11 mouse cellular contexts compared by ENCODE assay signal in genomic region chr14:55053708-55054190, GRCm38 (mm10). TPM values are rescaled to one million over a fixed set of nuclear protein-coding genes. Genes with fewer than 3 reads are reported as not detected.
DNase-seq lines count a peak whose midpoint lies in the region; ATAC-seq lines count a peak whose summit lies in the region.
"Had no signal": no experiment of that assay in that cellular context is flagged by ENCODE, and none has a peak within 500 bp of the region (broad histone marks: within the 10 kb centered on the region; RNA-seq: fewer than 3 reads in every experiment).

No protein-coding gene starts in this region.

- peaks cover 67% of the 10 kb centered on the region for H3K4me1 ChIP-seq in neural tube, embryonic 13.5 days (replicated peaks)
- no peaks in the 10 kb centered on the region for H3K4me1 ChIP-seq in intestine, embryonic 15.5 days (replicated peaks)
- H3K4me1 ChIP-seq: embryonic facial prominence, embryonic 12.5 days; stomach, embryonic 15.5 days had no signal

- DNase-seq in gastrocnemius, postnatal 10 days = peak; percentile 33
- DNase-seq in gastrocnemius, postnatal 36 days = no peak
- DNase-seq in cerebellum, postnatal 25 days = peak; percentile 95 to 97
- DNase-seq in layer of hippocampus, adult 11-12 months (ENCODE audit: low spot score) = peak; percentile 87
- DNase-seq in lung, postnatal 10 days = no peak

- peak; percentile 81 for ATAC-seq in neural tube, embryonic 13.5 days (ENCODE audit: low read depth)
- ATAC-seq in intestine, embryonic 15.5 days = no peak
- ATAC-seq in inflammation-experienced regulatory T-cells, adult 6 months = no peak

- 50% methylated on average over 17 of the region's 17 CpGs for WGBS in neural tube, embryonic 13.5 days
- WGBS in intestine, embryonic 15.5 days = 82% methylated on average over 17 of the region's 17 CpGs

- intact Hi-C loops in gastrocnemius, postnatal 36 days (cut with DNase I) = no loop called here

- H3K27ac ChIP-seq in neural tube, embryonic 13.5 days (replicated peaks) = peak overlapping the region; percentile 97
- H3K27ac ChIP-seq in intestine, embryonic 15.5 days = no peak overlapping the region
- H3K27ac ChIP-seq: embryonic facial prominence, embryonic 12.5 days; stomach, embryonic 15.5 days had no signal

- no peaks in the 10 kb centered on the region for H3K9me3 ChIP-seq in neural tube, embryonic 13.5 days
- H3K9me3 ChIP-seq in intestine, embryonic 15.5 days = no peaks in the 10 kb centered on the region
- H3K9me3 ChIP-seq: embryonic facial prominence, embryonic 12.5 days; limb, embryonic 15.5 days; stomach, embryonic 15.5 days had no signal

- H3K4me3 ChIP-seq in neural tube, embryonic 13.5 days = peak overlapping the region; percentile 34
- no peak overlapping the region for H3K4me3 ChIP-seq in intestine, embryonic 15.5 days (replicated peaks)
- H3K4me3 ChIP-seq: embryonic facial prominence, embryonic 12.5 days; limb, embryonic 15.5 days; stomach, embryonic 15.5 days had no signal

- peak overlapping the region; percentile 47 for H3K9ac ChIP-seq in neural tube, embryonic 13.5 days
- no peak overlapping the region for H3K9ac ChIP-seq in intestine, embryonic 15.5 days
- H3K9ac ChIP-seq: embryonic facial prominence, embryonic 12.5 days; limb, embryonic 15.5 days; stomach, embryonic 15.5 days had no signal

- no peaks in the 10 kb centered on the region for H3K36me3 ChIP-seq in neural tube, embryonic 13.5 days
- no peaks in the 10 kb centered on the region for H3K36me3 ChIP-seq in intestine, embryonic 15.5 days
- H3K36me3 ChIP-seq: embryonic facial prominence, embryonic 12.5 days; limb, embryonic 15.5 days; stomach, embryonic 15.5 days had no signal

- H3K4me2 ChIP-seq in neural tube, embryonic 13.5 days = peak overlapping the region; percentile 52
- no peak overlapping the region for H3K4me2 ChIP-seq in intestine, embryonic 15.5 days (replicated peaks)
- H3K4me2 ChIP-seq: embryonic facial prominence, embryonic 12.5 days; limb, embryonic 15.5 days; stomach, embryonic 15.5 days had no signal

- no peaks in the 10 kb centered on the region for H3K27me3 ChIP-seq in neural tube, embryonic 13.5 days
- no peaks in the 10 kb centered on the region for H3K27me3 ChIP-seq in intestine, embryonic 15.5 days (replicated peaks)
- H3K27me3 ChIP-seq: embryonic facial prominence, embryonic 12.5 days; limb, embryonic 15.5 days; stomach, embryonic 15.5 days had no signal

RNA-seq across cellular contexts. Expression of gene Zfhx2, which starts 38.4 kb away (rescaled TPM):
- 1 to 10 TPM; 1.8 to 3.0 TPM for total RNA-seq in gastrocnemius, postnatal 10 days (2021)
- total RNA-seq in gastrocnemius, postnatal 36 days (2021) = 1 to 10 TPM; 3.5 to 3.7 TPM
- 30.4 and 33.6 TPM in 2 replicates for polyA plus RNA-seq in neural tube, embryonic 13.5 days (2015; fragmentation: Nextera tagmentation; extraction: Ambion mirVana)
- 3.8 and 4.4 TPM in 2 replicates for polyA plus RNA-seq in intestine, embryonic 15.5 days (2015; fragmentation: Nextera tagmentation; extraction: Ambion mirVana)
- polyA plus RNA-seq in inflammation-experienced regulatory T-cells, adult 6 months (2017; shearing (Covaris generic)) = 1 to 10 TPM; 4.1 to 4.9 (median 4.2) TPM

RNA-seq across cellular contexts. Expression of gene Ngdn, which starts 38.5 kb away (rescaled TPM):
- total RNA-seq in gastrocnemius, postnatal 10 days (2021) = 10 to 100 TPM; 22.4 to 24.1 TPM
- total RNA-seq in gastrocnemius, postnatal 36 days (2021) = 10 to 100 TPM; 13.9 to 18.1 TPM
- polyA plus RNA-seq in neural tube, embryonic 13.5 days (2015; fragmentation: Nextera tagmentation; extraction: Ambion mirVana) = 56.4 and 61.9 TPM in 2 replicates
- 83.1 and 84.9 TPM in 2 replicates for polyA plus RNA-seq in intestine, embryonic 15.5 days (2015; fragmentation: Nextera tagmentation; extraction: Ambion mirVana)
- 100 to 1,000 TPM; 177 to 182 (median 181) TPM for polyA plus RNA-seq in inflammation-experienced regulatory T-cells, adult 6 months (2017; shearing (Covaris generic))

RNA-seq across cellular contexts. Expression of gene Thtpa, which starts 40.8 kb away (rescaled TPM):
- total RNA-seq in gastrocnemius, postnatal 10 days (2021) = 10 to 100 TPM; 12.8 to 13.9 TPM
- 10 to 100 TPM; 10.1 to 13.6 TPM for total RNA-seq in gastrocnemius, postnatal 36 days (2021)
- 29.4 and 29.8 TPM in 2 replicates for polyA plus RNA-seq in neural tube, embryonic 13.5 days (2015; fragmentation: Nextera tagmentation; extraction: Ambion mirVana)
- polyA plus RNA-seq in intestine, embryonic 15.5 days (2015; fragmentation: Nextera tagmentation; extraction: Ambion mirVana) = 19.0 and 19.4 TPM in 2 replicates
- 10 to 100 TPM in 1 of 3 experiments, 1 to 10 TPM in 2; 7.8 to 12.1 (median 9.3) TPM for polyA plus RNA-seq in inflammation-experienced regulatory T-cells, adult 6 months (2017; shearing (Covaris generic))

RNA-seq across cellular contexts. Expression of gene Ap1g2, which starts 52.6 kb away (rescaled TPM):
- 1 to 10 TPM; 4.6 to 5.0 TPM for total RNA-seq in gastrocnemius, postnatal 10 days (2021)
- 1 to 10 TPM; 4.0 to 5.1 TPM for total RNA-seq in gastrocnemius, postnatal 36 days (2021)
- 5.2 and 8.3 TPM in 2 replicates for polyA plus RNA-seq in neural tube, embryonic 13.5 days (2015; fragmentation: Nextera tagmentation; extraction: Ambion mirVana)
- polyA plus RNA-seq in intestine, embryonic 15.5 days (2015; fragmentation: Nextera tagmentation; extraction: Ambion mirVana) = 71.9 and 73.9 TPM in 2 replicates
- 100 to 1,000 TPM; 103 to 111 (median 110) TPM for polyA plus RNA-seq in inflammation-experienced regulatory T-cells, adult 6 months (2017; shearing (Covaris generic))

RNA-seq across cellular contexts. Expression of gene Myh7, which starts 59.3 kb away (rescaled TPM):
- total RNA-seq in gastrocnemius, postnatal 10 days (2021) = 100 to 1,000 TPM; 393 to 495 TPM
- 1,000 to 10,000 TPM in 1 of 2 experiments, 100 to 1,000 TPM in 1; 194 to 1,204 TPM for total RNA-seq in gastrocnemius, postnatal 36 days (2021)
- 7.6 and 10.3 TPM in 2 replicates for polyA plus RNA-seq in neural tube, embryonic 13.5 days (2015; fragmentation: Nextera tagmentation; extraction: Ambion mirVana)
- 0.83 and 1.6 TPM in 2 replicates for polyA plus RNA-seq in intestine, embryonic 15.5 days (2015; fragmentation: Nextera tagmentation; extraction: Ambion mirVana)
- not detected for polyA plus RNA-seq in inflammation-experienced regulatory T-cells, adult 6 months (2017; shearing (Covaris generic))

Comparison
In these comparisons a context has a peak if more than half of its experiments do, and no peak if none do; other contexts are left out.
1. DNase-seq: peak in gastrocnemius, postnatal 10 days (single experiment), cerebellum, postnatal 25 days (2 of 2) and layer of hippocampus, adult 11-12 months (single experiment); none in gastrocnemius, postnatal 36 days (0 of 2) and lung, postnatal 10 days (single experiment).